Mouse (Mus musculus): ENCODE data around the gene Prrx2.

DNA sequence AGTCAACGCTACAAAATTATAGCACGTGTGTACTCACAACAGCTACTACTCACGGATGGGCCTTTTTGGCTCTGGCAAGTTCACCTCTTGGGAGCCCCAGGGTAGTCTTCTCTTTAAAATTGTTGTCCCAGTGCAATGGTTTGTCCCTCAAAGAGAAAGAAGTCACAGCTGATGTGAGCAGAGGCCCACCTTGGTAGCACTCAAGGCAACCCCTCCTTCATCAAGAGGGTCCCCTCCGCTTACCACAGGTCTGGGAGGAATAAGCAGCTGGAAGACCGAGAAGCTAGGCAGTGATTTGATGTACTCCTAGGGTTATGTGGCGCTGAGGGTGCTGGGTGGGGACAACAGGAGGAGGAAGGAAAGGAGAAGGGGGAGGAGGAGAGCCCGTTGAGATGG lies 34.1 kb upstream of the Prrx2 start:
- TF ChIP-seq CTCF (IDR thresholded peaks at IDR 0.05; ENCODE audit: extremely low read depth, insufficient read depth, insufficient read length, insufficient replicate concordance) (no peak), POLR2A (IDR thresholded peaks at IDR 0.05; ENCODE audit: low read depth, low read length) (no peak)

Measured in spleen, adult 2 months (tissue).